22 mouse cellular contexts compared by ENCODE assay signal in genomic region chr15:9747410-9748104, GRCm38 (mm10). TPM values are rescaled to one million over a fixed set of nuclear protein-coding genes. Genes with fewer than 3 reads are reported as not detected.
DNase-seq lines count a peak whose midpoint lies in the region; ATAC-seq and TF ChIP-seq lines count a peak whose summit lies in the region.
"Had no signal": no experiment of that assay in that cellular context is flagged by ENCODE, and none has a peak within 500 bp of the region (broad histone marks: within the 10 kb centered on the region; RNA-seq: fewer than 3 reads in every experiment).

No protein-coding gene starts in this region.

- H3K36me3 ChIP-seq in testis, adult 2 months (ENCODE audit: control insufficient read depth, insufficient read depth, low read length): no peaks in the 10 kb centered on the region
- no peaks in the 10 kb centered on the region for H3K36me3 ChIP-seq in splenic B cell, adult 2 months (ENCODE audit: control insufficient read depth, insufficient read depth, low read length, poor library complexity, severe bottlenecking)
- no peaks in the 10 kb centered on the region for H3K36me3 ChIP-seq in midbrain, embryonic 16.5 days (ENCODE audit: control insufficient read depth, insufficient read depth, low read length)
- H3K36me3 ChIP-seq: forebrain, embryonic 15.5 days; heart, embryonic 12.5 days; liver, embryonic 15.5 days; lung, embryonic 15.5 days had no signal

- no peak for DNase-seq in testis, postnatal 14 days (ENCODE audit: low spot score)
- DNase-seq in induced T-regulatory cell, adult 2 months (ENCODE audit: low read depth): peak; percentile 2
- DNase-seq in splenic B cell, adult 2 months (ENCODE audit: low read depth, low spot score): peak; percentile 1
- no peak for DNase-seq in layer of hippocampus, adult 2 months (ENCODE audit: low spot score in 2 of 2)
- DNase-seq in cerebellum, adult 11-12 months: no peak
- DNase-seq: adrenal gland, postnatal 25 days; cerebellum, adult 8-10 months; cerebellum, postnatal 25 days; gastrocnemius, postnatal 25 days; heart, adult 2 months; kidney, adult 8-10 months; kidney, postnatal 14 days; midbrain, embryonic 14.5 days; right cerebral cortex, postnatal 25 days had no signal

- 79% methylated on average over 5 of the region's 5 CpGs for WGBS in midbrain, embryonic 16.5 days

- TF ChIP-seq POLR2A in testis, adult 2 months (IDR thresholded peaks at IDR 0.05; ENCODE audit: control insufficient read depth, low read depth, low read length): no peak
- no peak for TF ChIP-seq POLR2A in bone marrow macrophage, adult 2 months (IDR thresholded peaks at IDR 0.05; ENCODE audit: borderline replicate concordance, low read depth, low read length)

- H3K4me2 ChIP-seq in midbrain, embryonic 16.5 days (ENCODE audit: low read length): no peak overlapping the region

- H3K4me1 ChIP-seq in testis, adult 2 months (ENCODE audit: control insufficient read depth, insufficient read depth, low read length): no peaks in the 10 kb centered on the region
- peaks cover 13% of the 10 kb centered on the region for H3K4me1 ChIP-seq in bone marrow macrophage, adult 2 months (ENCODE audit: control insufficient read depth, insufficient read depth, low read length)
- no peaks in the 10 kb centered on the region for H3K4me1 ChIP-seq in midbrain, embryonic 16.5 days (ENCODE audit: control insufficient read depth, insufficient read depth, low read length)
- H3K4me1 ChIP-seq: forebrain, embryonic 15.5 days; heart, embryonic 12.5 days; liver, embryonic 15.5 days; lung, embryonic 15.5 days had no signal

- H3K9ac ChIP-seq in midbrain, embryonic 16.5 days (ENCODE audit: low read depth, low read length): no peak overlapping the region
- H3K9ac ChIP-seq: forebrain, embryonic 15.5 days; heart, embryonic 12.5 days; liver, embryonic 15.5 days; lung, embryonic 15.5 days had no signal

- no peaks in the 10 kb centered on the region for H3K27me3 ChIP-seq in testis, adult 2 months (ENCODE audit: control insufficient read depth, insufficient read depth, low read length)
- no peaks in the 10 kb centered on the region for H3K27me3 ChIP-seq in splenic B cell, adult 2 months (ENCODE audit: control insufficient read depth, insufficient read depth, low read length, poor library complexity, severe bottlenecking)
- no peaks in the 10 kb centered on the region for H3K27me3 ChIP-seq in midbrain, embryonic 16.5 days (ENCODE audit: control insufficient read depth, insufficient read depth, low read depth, low read length)
- H3K27me3 ChIP-seq: forebrain, embryonic 15.5 days; heart, embryonic 12.5 days; liver, embryonic 15.5 days; lung, embryonic 15.5 days had no signal

- peak overlapping the region; percentile 48 for H3K4me3 ChIP-seq in testis, adult 2 months (ENCODE audit: control insufficient read depth, low read depth, low read length)
- 0 out of 2 replicates have a peak overlapping the region, but pooled peaks have one; percentile 30 for H3K4me3 ChIP-seq in bone marrow macrophage, adult 2 months (ENCODE audit: insufficient read depth, low read length)
- no peak overlapping the region for H3K4me3 ChIP-seq in midbrain, embryonic 16.5 days (ENCODE audit: low read depth, low read length)
- no peak overlapping the region for H3K4me3 ChIP-seq in layer of hippocampus, adult 2 months
- H3K4me3 ChIP-seq: lung, embryonic 15.5 days had no signal

- ATAC-seq in midbrain, embryonic 16.5 days: no peak

- no peaks in the 10 kb centered on the region for H3K9me3 ChIP-seq in midbrain, embryonic 16.5 days (replicated peaks; ENCODE audit: control insufficient read depth, low read length, poor library complexity, severe bottlenecking)
- H3K9me3 ChIP-seq: forebrain, embryonic 15.5 days; heart, embryonic 12.5 days; liver, embryonic 15.5 days; lung, embryonic 15.5 days had no signal

- TF ChIP-seq CTCF in testis, adult 2 months (IDR thresholded peaks at IDR 0.05; ENCODE audit: control insufficient read depth, insufficient read depth, insufficient replicate concordance, low read depth, low read length): no peak
- TF ChIP-seq CTCF in bone marrow macrophage, adult 2 months (IDR thresholded peaks at IDR 0.05; ENCODE audit: low read depth, low read length): no peak
- TF ChIP-seq CTCF in layer of hippocampus, adult 2 months (conservative IDR thresholded peaks at IDR 0.05): no peak

- no peak overlapping the region for H3K27ac ChIP-seq in testis, adult 2 months (ENCODE audit: control insufficient read depth, insufficient read depth, low read depth, low read length)
- H3K27ac ChIP-seq in bone marrow macrophage, adult 2 months (ENCODE audit: insufficient read depth, low read depth, low read length): peak overlapping the region; percentile 54; the same call in 1 of the 2 replicates
- no peak overlapping the region for H3K27ac ChIP-seq in midbrain, embryonic 16.5 days (ENCODE audit: low read length)
- no peak overlapping the region for H3K27ac ChIP-seq in layer of hippocampus, adult 2 months
- H3K27ac ChIP-seq: forebrain, embryonic 15.5 days; heart, adult 2 months; liver, embryonic 15.5 days; lung, embryonic 15.5 days had no signal

RNA-seq across cellular contexts. Expression of gene Spef2, which starts 1.1 kb away (rescaled TPM):
- 5.0 and 5.9 TPM in 2 replicates for polyA plus RNA-seq in testis, adult 2 months (2012; rRNA removed)
- 0.19 and 1.7 TPM in 2 replicates for polyA plus RNA-seq in bone marrow macrophage, adult 2 months (2012; ENCODE audit: insufficient read depth, insufficient read length, missing spikeins)
- 2.1 and 2.2 TPM in 2 replicates for polyA plus RNA-seq in midbrain, embryonic 16.5 days (2015; fragmentation: Nextera tagmentation; extraction: Ambion mirVana)
- total RNA-seq in layer of hippocampus, adult 2 months (2021): 1 to 10 TPM; 2.2 to 2.3 TPM
- polyA plus RNA-seq: C2C12 had no signal

Comparison
In these comparisons a context has a peak if more than half of its experiments do, and no peak if none do; other contexts are left out.
1. H3K4me3 ChIP-seq: peak in testis, adult 2 months (single experiment) and bone marrow macrophage, adult 2 months (single experiment); none in midbrain, embryonic 16.5 days (single experiment) and layer of hippocampus, adult 2 months (single experiment).
2. DNase-seq: peak in induced T-regulatory cell, adult 2 months (single experiment) and splenic B cell, adult 2 months (single experiment); none in testis, postnatal 14 days (single experiment), layer of hippocampus, adult 2 months (0 of 2) and cerebellum, adult 11-12 months (single experiment).